Mouse (Mus musculus) heart, adult 2 months (tissue): ENCODE measurements around the gene Shtn1.

Source experiments
- EP300 ChIP-seq: fragments of 200-500 bp; IDR thresholded peaks from 2 replicates; pipeline ENCODE4 v1.6.1; 2011; ENCODE audit warnings: low read depth, low read length, control low read depth; ENCODE audit not compliant: insufficient read depth
- POLR2A ChIP-seq: fragments of 200-500 bp; IDR thresholded peaks from 2 replicates; pipeline ENCODE4 v1.6.1; 2011; ENCODE audit warnings: mild to moderate bottlenecking, low read depth, low read length, control low read depth; ENCODE audit not compliant: insufficient read depth

- TF ChIP-seq EP300 (no peak), POLR2A (no peak)
These were observed 1.5 kb downstream of the Shtn1 start for GRCm38 (mm10) chr19:59074381-59074780.
